Mouse (Mus musculus) megakaryocyte, embryonic 14.5 days (primary cell): ENCODE data around the gene Smarca4. TPM values are rescaled to one million over a fixed set of nuclear protein-coding genes. Genes with fewer than 3 reads are reported as not detected.

ENCODE experiments used
- H3K27me3 ChIP-seq: replicated peaks from 2 replicates; pipeline ENCODE3; 2012; ENCODE audit warnings: inconsistent platforms
- H3K36me3 ChIP-seq: replicated peaks from 2 replicates; pipeline ENCODE3; 2012; ENCODE audit warnings: low read length, inconsistent platforms, mixed read lengths
- H3K4me1 ChIP-seq: 2 replicates; pipeline ENCODE4 v1.6.1; 2012; ENCODE audit warnings: inconsistent platforms
- H3K4me3 ChIP-seq: replicated peaks from 2 replicates; pipeline ENCODE3; 2012; ENCODE audit warnings: moderate library complexity, mild to moderate bottlenecking, inconsistent platforms
- H3K9me3 ChIP-seq: 2 replicates; pipeline ENCODE4 v1.6.1; 2012; ENCODE audit warnings: inconsistent platforms
- FLI1 ChIP-seq: IDR thresholded peaks from 2 replicates; pipeline ENCODE4 v1.6.1; 2012; ENCODE audit warnings: low read length, inconsistent platforms, mixed read lengths
- GATA1 ChIP-seq: IDR thresholded peaks from 3 replicates; pipeline ENCODE4 v1.6.1; 2012; ENCODE audit warnings: mixed read lengths, low read length, inconsistent platforms, borderline replicate concordance
- polyA plus RNA-seq: library from polyadenylated mRNA; stranded (reverse); fragments of >175 nt; gene quantifications from 2 replicates; pipeline ENCODE4 v1.2.3, GENCODE M21; 2012; ENCODE audit warnings: low replicate concordance; ENCODE audit not compliant: insufficient read depth

Gene Smarca4
- polyA plus RNA-seq, 1 experiment = 89.2 TPM

- peaks cover 62% of the 10 kb centered on the region for H3K36me3 ChIP-seq
- H3K4me3 ChIP-seq = peak overlapping the region; percentile 82
- peaks cover 82% of the 10 kb centered on the region for H3K4me1 ChIP-seq
- H3K27me3 ChIP-seq = no peaks in the 10 kb centered on the region
- no peaks in the 10 kb centered on the region for H3K9me3 ChIP-seq
- TF ChIP-seq FLI1 (no peak), GATA1 (no peak)
These were observed 110.4 kb downstream of the Smarca4 start for GRCm38 (mm10) chr9:21726218-21726975.

- Histone ChIP-seq H3K4me3 (peak overlapping the region; percentile 51), H3K9me3 (no peaks in the 10 kb centered on the region), H3K4me1 (peaks cover 74% of the 10 kb centered on the region), H3K27me3 (no peaks in the 10 kb centered on the region), H3K36me3 (peaks cover 82% of the 10 kb centered on the region)
- TF ChIP-seq GATA1 = no peak
- TF ChIP-seq FLI1 = no peak
These were observed 112.4 kb downstream of the Smarca4 start for GRCm38 (mm10) chr9:21728261-21728832.

DNA sequence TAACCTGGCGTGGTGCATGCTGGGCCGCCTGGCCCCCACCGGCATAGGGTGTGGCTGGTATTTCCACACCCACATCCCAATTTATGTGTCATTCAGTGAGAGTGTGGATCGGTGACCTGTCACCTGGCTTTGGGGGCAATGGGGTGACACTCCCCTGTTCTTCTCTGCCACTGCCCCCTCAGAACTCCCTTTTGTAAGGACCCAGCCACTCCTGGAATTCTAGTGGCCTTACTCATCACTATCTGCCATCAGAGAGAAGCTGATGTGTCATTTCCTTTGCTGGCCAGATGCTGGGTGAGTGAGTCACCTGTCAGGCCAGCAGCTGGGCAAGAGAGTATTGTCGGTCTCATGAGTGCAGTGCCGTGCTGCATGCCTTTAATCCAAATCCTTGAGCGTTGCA is 113.3 kb downstream of the Smarca4 start:
- TF ChIP-seq GATA1 = no peak
- TF ChIP-seq FLI1 = no peak
- Histone ChIP-seq H3K4me1 (peaks cover 76% of the 10 kb centered on the region), H3K27me3 (no peaks in the 10 kb centered on the region), H3K4me3 (peak overlapping the region; percentile 68), H3K36me3 (peaks cover 91% of the 10 kb centered on the region), H3K9me3 (no peaks in the 10 kb centered on the region)

GRCm38 (mm10) chr9:21732288-21732687 is 116.3 kb downstream of the Smarca4 start:
- Histone ChIP-seq H3K9me3 (no peaks in the 10 kb centered on the region), H3K27me3 (no peaks in the 10 kb centered on the region), H3K4me3 (peak overlapping the region; percentile 40), H3K36me3 (peaks cover 97% of the 10 kb centered on the region), H3K4me1 (peaks cover 52% of the 10 kb centered on the region)
- TF ChIP-seq FLI1 (no peak), GATA1 (no peak)

GRCm38 (mm10) chr9:21733446-21733845 is 117.5 kb downstream of the Smarca4 start:
- peaks cover 97% of the 10 kb centered on the region for H3K36me3 ChIP-seq

DNA sequence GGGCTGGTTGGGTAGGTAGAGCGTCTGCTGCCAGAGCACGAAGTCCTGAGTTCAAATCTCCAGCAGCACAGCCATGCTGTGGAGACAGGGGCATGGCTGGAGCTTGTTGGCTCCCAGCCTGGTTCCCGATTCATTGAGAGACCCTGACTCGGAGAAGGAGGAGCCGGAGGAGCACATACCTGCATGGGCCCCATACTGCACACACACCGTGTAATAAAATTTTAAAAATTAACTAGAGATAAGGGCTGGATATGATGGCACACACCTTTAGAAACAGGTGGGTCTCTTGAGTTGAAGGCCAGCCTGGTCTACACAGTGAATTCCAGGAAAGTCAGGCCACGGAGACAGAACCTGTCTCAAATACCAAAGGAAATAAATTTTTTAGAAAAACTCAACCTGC is 118.0 kb downstream of the Smarca4 start:
- no peak overlapping the region for H3K4me3 ChIP-seq
- peaks cover 44% of the 10 kb centered on the region for H3K4me1 ChIP-seq
- H3K36me3 ChIP-seq = peaks cover 97% of the 10 kb centered on the region
- no peaks in the 10 kb centered on the region for H3K27me3 ChIP-seq
- no peaks in the 10 kb centered on the region for H3K9me3 ChIP-seq
- no peak for TF ChIP-seq GATA1
- TF ChIP-seq FLI1 = no peak

More at GRCm38 (mm10) chr9:21733446-21733845, 117.5 kb downstream of the Smarca4 start:
- H3K4me3 ChIP-seq = peak overlapping the region; percentile 23
- H3K4me1 ChIP-seq = peaks cover 45% of the 10 kb centered on the region
- no peaks in the 10 kb centered on the region for H3K27me3 ChIP-seq
- TF ChIP-seq FLI1 (no peak), GATA1 (no peak)
- no peaks in the 10 kb centered on the region for H3K9me3 ChIP-seq

DNA sequence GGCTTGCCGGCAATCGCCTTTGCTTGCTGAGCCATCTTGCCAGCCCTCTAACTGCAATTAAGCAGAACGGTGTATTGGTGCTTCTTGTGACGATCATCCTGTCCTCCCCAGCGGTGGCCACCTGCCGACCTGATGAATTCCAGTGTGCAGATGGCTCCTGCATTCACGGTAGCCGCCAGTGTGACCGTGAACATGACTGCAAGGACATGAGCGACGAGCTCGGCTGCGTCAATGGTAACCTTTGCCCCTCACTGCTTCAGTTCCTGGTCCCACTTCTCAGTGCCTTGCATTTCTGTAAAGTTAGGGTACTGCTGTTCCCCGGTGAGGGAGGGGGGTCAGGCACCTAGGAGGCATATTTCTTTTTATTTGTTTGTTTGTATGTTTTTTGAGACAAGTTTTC is 119.2 kb downstream of the Smarca4 start:
- H3K9me3 ChIP-seq = no peaks in the 10 kb centered on the region
- TF ChIP-seq GATA1 (no peak), FLI1 (no peak)
- peaks cover 98% of the 10 kb centered on the region for H3K36me3 ChIP-seq
- H3K4me3 ChIP-seq = no peak overlapping the region
- H3K4me1 ChIP-seq = peaks cover 44% of the 10 kb centered on the region
- H3K27me3 ChIP-seq = no peaks in the 10 kb centered on the region

GRCm38 (mm10) chr9:21736580-21736979 is 120.6 kb downstream of the Smarca4 start:
- TF ChIP-seq GATA1 (no peak), FLI1 (no peak)
- no peaks in the 10 kb centered on the region for H3K9me3 ChIP-seq
- H3K27me3 ChIP-seq = no peaks in the 10 kb centered on the region
- H3K36me3 ChIP-seq = peaks cover 97% of the 10 kb centered on the region
- peaks cover 34% of the 10 kb centered on the region for H3K4me1 ChIP-seq
- no peak overlapping the region for H3K4me3 ChIP-seq

GRCm38 (mm10) chr9:21737188-21737587 is 121.2 kb downstream of the Smarca4 start:
- Histone ChIP-seq H3K36me3 (peaks cover 97% of the 10 kb centered on the region), H3K4me1 (peaks cover 31% of the 10 kb centered on the region)

DNA sequence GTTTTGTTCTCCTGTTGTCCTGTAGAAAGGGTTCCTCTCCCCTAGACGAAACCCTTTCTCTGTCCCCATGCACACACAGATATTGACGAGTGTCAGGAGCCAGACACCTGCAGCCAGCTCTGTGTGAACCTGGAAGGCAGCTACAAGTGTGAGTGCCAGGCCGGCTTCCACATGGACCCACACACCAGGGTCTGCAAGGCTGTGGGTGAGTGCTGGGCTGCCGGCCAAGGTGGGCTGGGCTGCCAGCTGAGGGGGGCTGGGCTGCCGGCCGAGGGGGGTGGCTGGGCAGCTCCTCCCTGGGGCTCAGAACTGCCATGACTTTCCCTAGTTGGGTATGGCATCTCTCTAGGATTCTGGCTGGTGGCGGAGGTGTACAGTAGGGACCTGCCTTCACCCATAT is 122.8 kb downstream of the Smarca4 start:
- Histone ChIP-seq H3K4me3 (no peak overlapping the region), H3K4me1 (peaks cover 22% of the 10 kb centered on the region), H3K27me3 (no peaks in the 10 kb centered on the region), H3K9me3 (no peaks in the 10 kb centered on the region), H3K36me3 (peaks cover 93% of the 10 kb centered on the region)
- TF ChIP-seq GATA1 (no peak), FLI1 (no peak)

More at GRCm38 (mm10) chr9:21737188-21737587, 121.2 kb downstream of the Smarca4 start:
- H3K9me3 ChIP-seq = no peaks in the 10 kb centered on the region
- H3K4me3 ChIP-seq = peak overlapping the region; percentile 5
- TF ChIP-seq GATA1 (no peak), FLI1 (no peak)
- no peaks in the 10 kb centered on the region for H3K27me3 ChIP-seq

DNA sequence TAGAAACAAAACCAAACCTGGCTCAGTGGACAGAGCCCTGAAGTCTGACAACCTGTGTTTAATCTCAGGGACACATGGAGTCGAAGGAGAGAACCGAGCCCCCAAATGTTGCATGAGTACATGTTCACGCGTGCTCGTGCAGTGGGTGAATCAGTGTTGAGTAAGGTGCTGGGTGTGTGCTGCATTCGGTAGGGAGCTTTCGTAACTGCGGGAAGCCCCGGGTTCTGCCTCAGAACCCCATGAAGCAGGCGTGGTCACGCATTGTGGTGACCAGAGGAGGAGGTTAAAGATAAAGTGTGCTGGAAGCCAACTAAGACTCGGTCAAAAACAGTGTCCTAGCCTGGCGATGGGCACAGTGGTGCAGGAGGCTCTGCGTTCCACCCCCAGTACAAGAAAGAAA is 124.5 kb downstream of the Smarca4 start:
- no peaks in the 10 kb centered on the region for H3K9me3 ChIP-seq
- H3K27me3 ChIP-seq = no peaks in the 10 kb centered on the region
- peaks cover 93% of the 10 kb centered on the region for H3K36me3 ChIP-seq
- peaks cover 25% of the 10 kb centered on the region for H3K4me1 ChIP-seq
- no peak overlapping the region for H3K4me3 ChIP-seq
- TF ChIP-seq FLI1 (no peak), GATA1 (no peak)
